Mouse (Mus musculus): ENCODE measurements around the gene Syngr3. TPM values are rescaled to one million over a fixed set of nuclear protein-coding genes. Genes with fewer than 3 reads are reported as not detected.

Gene Syngr3
- total and polyA plus RNA-seq, 3 experiments, result 0.15 to 0.68 TPM; not detected in 1

DNA sequence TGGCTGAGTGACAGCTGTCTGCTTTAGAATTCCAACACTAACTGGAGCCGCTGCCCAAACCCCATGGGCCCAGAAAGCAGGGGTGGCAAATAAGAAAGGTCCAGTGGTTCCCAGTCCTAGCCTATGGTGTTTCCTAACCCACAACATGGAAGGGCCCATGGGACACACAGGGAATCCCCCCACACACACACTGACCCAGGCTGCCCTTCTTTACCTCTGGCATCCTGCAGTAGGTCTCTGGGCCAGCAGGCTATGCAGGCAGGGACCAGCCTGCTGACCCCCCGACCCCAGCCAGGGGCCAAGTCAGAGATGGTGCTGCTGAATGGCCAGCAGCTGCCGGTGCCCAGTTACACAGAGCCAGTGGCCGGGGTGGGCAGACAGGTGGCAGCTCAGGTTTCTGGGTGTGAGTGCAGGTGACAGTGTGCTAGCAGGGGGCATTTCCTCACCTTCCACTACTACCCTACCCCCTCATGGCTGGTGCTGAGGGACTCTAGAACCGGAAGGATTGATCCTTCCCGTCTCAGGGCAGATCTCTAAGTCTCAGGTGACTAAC, 46.9 kb downstream of the Syngr3 start:
- no peaks in the 10 kb centered on the region for H3K4me1 ChIP-seq (ENCODE audit: control insufficient read depth in 1 of 2, insufficient read depth in 2 of 2, low read length in 2 of 2)
- H3K9ac ChIP-seq (ENCODE audit: control insufficient read depth, low read depth, low read length, poor library complexity, severe bottlenecking), result no peak overlapping the region
- no peak for DNase-seq (ENCODE audit: low read depth, low spot score)
- no peak overlapping the region for H3K27ac ChIP-seq (ENCODE audit: control insufficient read depth, low read depth, low read length)
- no peak for TF ChIP-seq ZMIZ1 (IDR thresholded peaks at IDR 0.05; ENCODE audit: low read depth, low read length)
- TF ChIP-seq SMC3 (IDR thresholded peaks at IDR 0.05; ENCODE audit: low read depth, low read length), result no peak
- TF ChIP-seq JUND (IDR thresholded peaks at IDR 0.05; ENCODE audit: low read depth, low read length), result no peak
- no peak for TF ChIP-seq MXI1 (IDR thresholded peaks at IDR 0.05; ENCODE audit: low read depth, low read length)
- TF ChIP-seq ZKSCAN1 (IDR thresholded peaks at IDR 0.05; ENCODE audit: low read depth, low read length), result no peak
- no peak for TF ChIP-seq E2F4 (IDR thresholded peaks at IDR 0.05; ENCODE audit: borderline replicate concordance, low read depth, low read length)
- TF ChIP-seq MAFK (IDR thresholded peaks at IDR 0.05; ENCODE audit: borderline replicate concordance, low read depth, low read length), result no peak
- TF ChIP-seq POLR2A (IDR thresholded peaks at IDR 0.05; ENCODE audit: control insufficient read depth in 1 of 2, insufficient read depth in 1 of 2, low read depth in 1 of 2, low read length in 2 of 2, poor library complexity in 1 of 2), result no peak
- no peak for TF ChIP-seq RCOR1 (IDR thresholded peaks at IDR 0.05; ENCODE audit: low read depth, low read length)
- no peaks in the 10 kb centered on the region for H3K79me2 ChIP-seq (ENCODE audit: control insufficient read depth, insufficient read depth, low read length, poor library complexity)
- H3K27me3 ChIP-seq (ENCODE audit: control insufficient read depth in 1 of 2, insufficient read depth in 2 of 2, low read length in 2 of 2), result 0 out of 4 replicates have a peak, but pooled peaks cover 0 to 2% of the 10 kb centered on the region in 2 experiments
- H3K9me3 ChIP-seq (replicated peaks; ENCODE audit: insufficient read depth, low read length), result no peaks in the 10 kb centered on the region
- H3K36me3 ChIP-seq (ENCODE audit: control insufficient read depth in 1 of 2, insufficient read depth in 2 of 2, low read length in 2 of 2), result no peaks in the 10 kb centered on the region
- no peak overlapping the region for H3K4me3 ChIP-seq (ENCODE audit: control insufficient read depth in 1 of 2, insufficient read depth in 1 of 2, low read depth in 2 of 2, low read length in 2 of 2)

DNA sequence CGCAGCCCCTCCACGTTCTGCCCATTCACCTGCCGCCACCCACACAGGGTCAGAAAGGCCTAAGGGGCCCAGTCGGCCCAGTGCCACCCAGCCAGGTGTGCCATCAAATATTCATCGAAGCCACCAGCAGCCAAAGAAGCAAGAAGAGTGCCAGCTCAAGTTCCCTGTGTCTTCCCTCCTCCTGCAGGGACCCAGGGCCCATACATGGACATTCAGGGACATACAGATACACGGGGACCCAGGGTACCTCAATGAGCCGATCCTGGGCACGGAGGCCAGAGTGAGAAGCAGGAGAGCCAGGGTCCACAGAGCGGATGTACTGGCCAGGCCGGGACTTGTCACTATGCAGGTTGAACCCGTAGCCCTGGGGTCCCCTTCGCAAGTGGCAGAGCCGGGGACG, 47.8 kb downstream of the Syngr3 start:
- no peak overlapping the region for H3K4me3 ChIP-seq (ENCODE audit: control insufficient read depth in 1 of 2, insufficient read depth in 1 of 2, low read depth in 2 of 2, low read length in 2 of 2)
- H3K4me1 ChIP-seq (ENCODE audit: control insufficient read depth in 1 of 2, insufficient read depth in 2 of 2, low read length in 2 of 2), result peaks cover 0 to under 1% of the 10 kb centered on the region in 2 experiments; a peak in 1 of 4 replicates
- TF ChIP-seq E2F4 (IDR thresholded peaks at IDR 0.05; ENCODE audit: borderline replicate concordance, low read depth, low read length), result no peak
- no peak for TF ChIP-seq POLR2AphosphoS5 (IDR thresholded peaks at IDR 0.05; ENCODE audit: borderline replicate concordance, low read depth, low read length)
- no peak for TF ChIP-seq ZKSCAN1 (IDR thresholded peaks at IDR 0.05; ENCODE audit: low read depth, low read length)
- no peak for TF ChIP-seq KAT2A (conservative IDR thresholded peaks at IDR 0.05; ENCODE audit: low read depth, low read length)
- no peak for TF ChIP-seq JUND (IDR thresholded peaks at IDR 0.05; ENCODE audit: low read depth, low read length)
- no peak for TF ChIP-seq NRF1 (IDR thresholded peaks at IDR 0.05; ENCODE audit: insufficient read depth, low read depth, low read length, poor library complexity, severe bottlenecking)
- no peak for TF ChIP-seq USF2 (IDR thresholded peaks at IDR 0.05; ENCODE audit: borderline replicate concordance in 1 of 2, insufficient read depth in 1 of 2, low read depth in 1 of 2, low read length in 2 of 2)
- TF ChIP-seq MAZ (IDR thresholded peaks at IDR 0.05; ENCODE audit: low read depth, low read length), result no peak
- no peak for TF ChIP-seq TBP (IDR thresholded peaks at IDR 0.05; ENCODE audit: low read depth, low read length)
- no peak for TF ChIP-seq EP300 (IDR thresholded peaks at IDR 0.05; ENCODE audit: low read depth in 1 of 2, low read length in 2 of 2)
- H3K36me3 ChIP-seq (ENCODE audit: control insufficient read depth in 1 of 2, insufficient read depth in 2 of 2, low read length in 2 of 2), result no peaks in the 10 kb centered on the region
- H3K79me2 ChIP-seq (ENCODE audit: control insufficient read depth, insufficient read depth, low read length, poor library complexity), result no peaks in the 10 kb centered on the region
- H3K9ac ChIP-seq (ENCODE audit: control insufficient read depth, low read depth, low read length, poor library complexity, severe bottlenecking), result no peak overlapping the region
- H3K27me3 ChIP-seq (ENCODE audit: control insufficient read depth in 1 of 2, insufficient read depth in 2 of 2, low read length in 2 of 2), result 0 out of 4 replicates have a peak, but pooled peaks cover 0 to 2% of the 10 kb centered on the region in 2 experiments
- no peak overlapping the region for H3K27ac ChIP-seq (ENCODE audit: control insufficient read depth, low read depth, low read length)
- no peak for DNase-seq (ENCODE audit: low read depth, low spot score)
- H3K9me3 ChIP-seq (replicated peaks; ENCODE audit: insufficient read depth, low read length), result no peaks in the 10 kb centered on the region
